Mouse (Mus musculus) thymus, postnatal 25 days (tissue): ENCODE data around the gene Cryba1.

Experiments
- DNase-seq: peaks from one replicate; pipeline ENCODE4 v3.0.0; 2022

Gene Cryba1

GRCm38 (mm10) chr11:77713736-77714135, 11.3 kb downstream of the Cryba1 start:
- no peak for DNase-seq

- no peak for DNase-seq
Observed at GRCm38 (mm10) chr11:77709039-77709438, 16.0 kb downstream of the Cryba1 start.

GRCm38 (mm10) chr11:77705920-77706319, 19.2 kb downstream of the Cryba1 start:
- DNase-seq = no peak

GRCm38 (mm10) chr11:77697232-77697631, 27.9 kb downstream of the Cryba1 start:
- no peak for DNase-seq

- no peak for DNase-seq
Observed at GRCm38 (mm10) chr11:77693026-77693425, 32.1 kb downstream of the Cryba1 start.

- DNase-seq = peak; percentile 51
Observed at GRCm38 (mm10) chr11:77687541-77688131, 37.4 kb downstream of the Cryba1 start.

GRCm38 (mm10) chr11:77686841-77687540, 38.1 kb downstream of the Cryba1 start:
- DNase-seq = peak; percentile 79

GRCm38 (mm10) chr11:77686346-77686840, 38.7 kb downstream of the Cryba1 start:
- no peak for DNase-seq

- DNase-seq = peak; percentile 99
Observed at GRCm38 (mm10) chr11:77685383-77686265, 39.5 kb downstream of the Cryba1 start, which contains the start of gene Nufip2. TSS of gene Nufip2 (plus strand) at chr11:77686155.

GRCm38 (mm10) chr11:77684896-77685295, 40.2 kb downstream of the Cryba1 start:
- no peak for DNase-seq

GRCm38 (mm10) chr11:77680018-77680417, 45.1 kb downstream of the Cryba1 start:
- no peak for DNase-seq

- DNase-seq = no peak
Observed at GRCm38 (mm10) chr11:77673428-77673991, 51.6 kb downstream of the Cryba1 start.

- no peak for DNase-seq
Observed at GRCm38 (mm10) chr11:77672746-77673145, 52.3 kb downstream of the Cryba1 start.
